Mouse (Mus musculus) forebrain, embryonic 16.5 days (tissue): ENCODE data around the gene Ehd4. TPM values are rescaled to one million over a fixed set of nuclear protein-coding genes. Genes with fewer than 3 reads are reported as not detected.

Experiments
- ATAC-seq: fragments of 200-750 bp; cut with Nextera tagmentation; 2 replicates; pipeline ENCODE4 v1.8.0; 2017; ENCODE audit warnings: mild to moderate bottlenecking, moderate library complexity
- H3K27ac ChIP-seq: fragments of 300-500 bp; sonication (generic); 2 replicates; pipeline ENCODE4 v1.5.1; 2014; ENCODE audit warnings: low read length, control low read depth
- H3K27me3 ChIP-seq: fragments of 300-500 bp; sonication (generic); replicated peaks from 2 replicates; pipeline ENCODE4 v1.6.1; 2014; ENCODE audit warnings: low read length; ENCODE audit not compliant: control insufficient read depth, insufficient read depth
- H3K36me3 ChIP-seq: fragments of 300-500 bp; sonication (generic); 2 replicates; pipeline ENCODE4 v1.6.1; 2014; ENCODE audit not compliant: control insufficient read depth, insufficient read depth
- H3K4me1 ChIP-seq: fragments of 300-500 bp; sonication (generic); replicated peaks from 2 replicates; pipeline ENCODE4 v1.6.1; 2014; ENCODE audit warnings: low read length; ENCODE audit not compliant: control insufficient read depth, insufficient read depth
- H3K4me2 ChIP-seq: fragments of 300-500 bp; sonication (generic); 2 replicates; pipeline ENCODE4 v1.6.1; 2014; ENCODE audit warnings: mild to moderate bottlenecking, low read length, control low read depth
- H3K4me3 ChIP-seq: fragments of 300-500 bp; sonication (generic); replicated peaks from 2 replicates; pipeline ENCODE4 v1.5.1; 2014; ENCODE audit warnings: mild to moderate bottlenecking, low read length, control low read depth
- H3K9ac ChIP-seq: fragments of 300-500 bp; sonication (generic); replicated peaks from 2 replicates; pipeline ENCODE4 v1.6.1; 2014; ENCODE audit warnings: low read depth, low read length, control low read depth
- H3K9me3 ChIP-seq: fragments of 300-500 bp; sonication (generic); 2 replicates; pipeline ENCODE4 v1.6.1; 2016; ENCODE audit warnings: low read length; ENCODE audit not compliant: control insufficient read depth
- WGBS: fragments of 180-500 bp; shearing (Covaris S2); extraction: QIAGEN DNeasy Blood & Tissue Kit; methylation state at CpG from one replicate; pipeline ENCODE4 v1.1.7; 2014; 5-methylcytosine and 5-hydroxymethylcytosine counted together
- polyA plus RNA-seq: library from polyadenylated mRNA; unstranded; fragments of >200 nt; fragmentation: Nextera tagmentation; extraction: Ambion mirVana; gene quantifications from 2 replicates; pipeline ENCODE4 v1.2.1, GENCODE M21; 2015

Gene Ehd4
- 9.7 and 11.9 TPM in 2 replicates for polyA plus RNA-seq

- Histone ChIP-seq H3K9ac (peak within 1 kb of the TSS; percentile 68), H3K4me2 (peak within 1 kb of the TSS; percentile 99), H3K27ac (no peak within 1 kb of the TSS), H3K9me3 (no peaks in the 10 kb centered on the region), H3K27me3 (no peaks in the 10 kb centered on the region), H3K4me1 (peaks cover 9% of the 10 kb centered on the region), H3K4me3 (peak within 1 kb of the TSS; percentile 74), H3K36me3 (no peaks in the 10 kb centered on the region)
- under 1% methylated on average over 53 of the region's 53 CpGs for WGBS
- ATAC-seq, result peak; percentile 99
Measured at GRCm38 (mm10) chr2:120154361-120154894, at the start of gene Ehd4. Gene Ehd4 (minus strand): TSS chr2:120154606.

- WGBS, result 75% methylated on average over 3 of the region's 3 CpGs
Measured at GRCm38 (mm10) chr2:120203742-120204141, 49.3 kb upstream of the Ehd4 start.

DNA sequence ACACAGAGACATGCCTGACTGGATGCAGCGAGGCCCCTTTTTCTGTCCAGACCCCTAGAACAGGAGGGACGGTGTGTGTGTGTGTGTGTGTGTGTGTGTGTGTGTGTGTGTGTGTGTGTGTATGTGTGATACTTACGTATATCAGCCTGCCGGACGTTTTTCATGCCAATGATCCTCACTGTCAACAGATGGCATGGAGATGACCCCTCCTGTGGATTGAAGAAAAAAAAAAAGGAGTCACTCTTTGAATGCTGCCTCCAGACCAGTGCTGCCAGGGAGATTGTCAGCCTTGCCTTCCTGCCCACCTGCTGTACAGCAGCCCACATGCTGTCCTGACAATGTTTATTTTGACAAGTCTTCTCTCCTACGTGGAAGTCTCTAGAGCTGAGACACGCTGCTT is 45.7 kb upstream of the Ehd4 start:
- 68% methylated on average over 7 of the region's 7 CpGs for WGBS
- H3K9ac ChIP-seq, result no peak overlapping the region
- no peak overlapping the region for H3K27ac ChIP-seq
- ATAC-seq, result no peak
- H3K4me3 ChIP-seq, result no peak overlapping the region
- H3K4me2 ChIP-seq, result no peak overlapping the region
- no peaks in the 10 kb centered on the region for H3K27me3 ChIP-seq
- H3K4me1 ChIP-seq, result no peaks in the 10 kb centered on the region
- H3K36me3 ChIP-seq, result no peaks in the 10 kb centered on the region
- no peaks in the 10 kb centered on the region for H3K9me3 ChIP-seq

More at GRCm38 (mm10) chr2:120203742-120204141, 49.3 kb upstream of the Ehd4 start:
- no peak overlapping the region for H3K4me3 ChIP-seq
- no peak for ATAC-seq
- no peaks in the 10 kb centered on the region for H3K4me1 ChIP-seq
- H3K27ac ChIP-seq, result no peak overlapping the region
- H3K36me3 ChIP-seq, result no peaks in the 10 kb centered on the region
- no peaks in the 10 kb centered on the region for H3K27me3 ChIP-seq
- H3K9ac ChIP-seq, result no peak overlapping the region
- H3K9me3 ChIP-seq, result no peaks in the 10 kb centered on the region
- no peak overlapping the region for H3K4me2 ChIP-seq

- 91% methylated on average over 4 of the region's 4 CpGs for WGBS
- Histone ChIP-seq H3K27me3 (no peaks in the 10 kb centered on the region), H3K4me3 (no peak overlapping the region), H3K27ac (no peak overlapping the region), H3K9ac (no peak overlapping the region), H3K9me3 (0 out of 2 replicates have a peak, but pooled peaks cover 4% of the 10 kb centered on the region), H3K36me3 (no peaks in the 10 kb centered on the region), H3K4me1 (no peaks in the 10 kb centered on the region), H3K4me2 (no peak overlapping the region)
- ATAC-seq, result no peak
Measured at GRCm38 (mm10) chr2:120188174-120188573, 33.8 kb upstream of the Ehd4 start.

GRCm38 (mm10) chr2:120187583-120187982 is 33.2 kb upstream of the Ehd4 start:
- 91% methylated on average over 1 of the region's 1 CpGs for WGBS
- Histone ChIP-seq H3K36me3 (no peaks in the 10 kb centered on the region), H3K9ac (no peak overlapping the region), H3K4me2 (no peak overlapping the region), H3K27ac (no peak overlapping the region), H3K4me1 (no peaks in the 10 kb centered on the region), H3K9me3 (0 out of 2 replicates have a peak, but pooled peaks cover 4% of the 10 kb centered on the region), H3K27me3 (no peaks in the 10 kb centered on the region), H3K4me3 (no peak overlapping the region)
- no peak for ATAC-seq

DNA sequence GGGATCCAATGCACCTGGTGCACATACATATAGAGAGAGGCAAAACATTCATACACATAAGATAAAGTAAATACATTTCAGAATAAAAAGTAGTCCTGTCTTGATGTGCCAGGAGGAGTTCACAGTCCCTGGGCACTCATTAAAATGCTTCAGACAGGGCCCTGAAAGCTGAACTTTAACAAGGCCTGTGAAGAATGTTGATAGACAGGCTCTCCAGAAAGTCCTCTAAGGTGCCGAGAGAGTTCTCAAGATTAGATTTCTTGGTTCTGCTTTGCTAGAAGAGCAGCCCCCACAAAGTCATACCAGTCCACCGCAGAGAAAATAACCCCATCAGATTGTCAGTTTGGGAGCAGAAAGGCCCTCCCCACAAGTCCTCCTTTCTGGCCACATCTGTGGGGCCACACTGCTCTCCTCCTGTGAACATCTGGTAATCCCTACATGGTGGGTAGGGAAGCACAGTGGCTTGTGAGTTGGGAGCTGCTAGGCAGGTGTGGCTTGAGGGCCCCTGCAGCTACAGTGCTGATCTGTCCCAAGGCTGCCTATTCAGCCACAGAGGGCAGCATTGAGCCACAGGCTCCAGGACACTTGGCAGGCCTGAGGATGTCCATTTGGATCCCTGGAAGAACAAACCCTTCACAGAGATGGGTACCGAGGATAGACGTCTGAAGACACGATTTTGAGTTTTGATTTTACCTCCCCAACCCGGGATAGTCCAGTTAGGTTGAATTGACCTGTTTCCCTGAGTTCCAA is 31.3 kb upstream of the Ehd4 start:
- 86% methylated on average over 6 of the region's 6 CpGs for WGBS
- H3K9me3 ChIP-seq, result no peaks in the 10 kb centered on the region
- no peak overlapping the region for H3K4me2 ChIP-seq
- no peak overlapping the region for H3K4me3 ChIP-seq
- no peaks in the 10 kb centered on the region for H3K27me3 ChIP-seq
- no peaks in the 10 kb centered on the region for H3K36me3 ChIP-seq
- no peak overlapping the region for H3K9ac ChIP-seq
- H3K27ac ChIP-seq, result no peak overlapping the region
- ATAC-seq, result no peak
- no peaks in the 10 kb centered on the region for H3K4me1 ChIP-seq

GRCm38 (mm10) chr2:120178936-120179335 is 24.5 kb upstream of the Ehd4 start:
- no peak overlapping the region for H3K9ac ChIP-seq
- H3K4me2 ChIP-seq, result no peak overlapping the region
- no peak for ATAC-seq
- H3K36me3 ChIP-seq, result no peaks in the 10 kb centered on the region
- no peak overlapping the region for H3K27ac ChIP-seq
- H3K9me3 ChIP-seq, result no peaks in the 10 kb centered on the region
- H3K27me3 ChIP-seq, result no peaks in the 10 kb centered on the region
- no peak overlapping the region for H3K4me3 ChIP-seq
- no peaks in the 10 kb centered on the region for H3K4me1 ChIP-seq

- ATAC-seq, result no peak
- Histone ChIP-seq H3K27ac (no peak overlapping the region), H3K4me1 (no peaks in the 10 kb centered on the region), H3K4me2 (no peak overlapping the region), H3K4me3 (no peak overlapping the region), H3K9ac (no peak overlapping the region), H3K27me3 (no peaks in the 10 kb centered on the region), H3K9me3 (no peaks in the 10 kb centered on the region), H3K36me3 (no peaks in the 10 kb centered on the region)
- 32% methylated on average over 10 of the region's 10 CpGs for WGBS
Measured at GRCm38 (mm10) chr2:120173718-120174117, 19.3 kb upstream of the Ehd4 start.

- ATAC-seq, result no peak
- Histone ChIP-seq H3K4me1 (no peaks in the 10 kb centered on the region), H3K9ac (no peak overlapping the region), H3K4me3 (no peak overlapping the region), H3K27ac (no peak overlapping the region), H3K4me2 (no peak overlapping the region), H3K36me3 (no peaks in the 10 kb centered on the region), H3K27me3 (no peaks in the 10 kb centered on the region), H3K9me3 (no peaks in the 10 kb centered on the region)
- WGBS, result 94% methylated on average over 7 of the region's 7 CpGs
Measured at GRCm38 (mm10) chr2:120171362-120171761, 17.0 kb upstream of the Ehd4 start.
